Mouse (Mus musculus) v-Abl transformed pro-B cells (cell line): ENCODE data around the gene Rassf8.

ENCODE experiments used
- in situ Hi-C, 2 experiments: fragments of 400-800 bp; cut with MboI; formaldehyde crosslinking; loops; one replicate each; pipeline ENCODE4 v1.15.1; 2025; ENCODE audit not compliant: unreplicated experiment in 2 of 2

Gene Rassf8

GRCm38 (mm10) chr6:145776241-145776640 lies 29.7 kb downstream of the Rassf8 start:
- in situ Hi-C loops = no loop called here

GRCm38 (mm10) chr6:145779383-145779782 lies 32.8 kb downstream of the Rassf8 start:
- in situ Hi-C loops = no loop called here

- in situ Hi-C loops = no loop called here
Measured at GRCm38 (mm10) chr6:145780180-145780802, 33.7 kb downstream of the Rassf8 start.

GRCm38 (mm10) chr6:145781256-145781655 lies 34.7 kb downstream of the Rassf8 start:
- in situ Hi-C loops = no loop called here

GRCm38 (mm10) chr6:145781966-145782365 lies 35.4 kb downstream of the Rassf8 start:
- in situ Hi-C loops = no loop called here

GRCm38 (mm10) chr6:145787311-145787710 lies 40.8 kb downstream of the Rassf8 start:
- in situ Hi-C loops = no loop called here

GRCm38 (mm10) chr6:145789738-145790137 lies 43.2 kb downstream of the Rassf8 start:
- in situ Hi-C loops = loop anchor here (5.0 to 10.0 kb wide), 2 partner anchors 425 to 427 kb away; no protein-coding TSS in a partner anchor

- in situ Hi-C loops = loop anchor here (5.0 to 10.0 kb wide), 2 partner anchors 428 to 430 kb away; no protein-coding TSS in a partner anchor
Measured at GRCm38 (mm10) chr6:145792373-145792772, 45.8 kb downstream of the Rassf8 start.

- in situ Hi-C loops = loop anchor here (5.0 to 10.0 kb wide), 2 partner anchors 428 to 431 kb away; no protein-coding TSS in a partner anchor
Measured at GRCm38 (mm10) chr6:145793109-145793593, 46.6 kb downstream of the Rassf8 start.

- in situ Hi-C loops = loop anchor here (5.0 to 10.0 kb wide), 2 partner anchors 430 to 432 kb away; no protein-coding TSS in a partner anchor
Measured at GRCm38 (mm10) chr6:145794671-145795070, 48.1 kb downstream of the Rassf8 start.

- in situ Hi-C loops = loop anchor here in 1 of 2 experiments (10.0 kb wide), 1 partner anchor 432 kb away; no protein-coding TSS in a partner anchor
Measured at GRCm38 (mm10) chr6:145796191-145797023, 49.9 kb downstream of the Rassf8 start.

GRCm38 (mm10) chr6:145797692-145798091 lies 51.1 kb downstream of the Rassf8 start:
- in situ Hi-C loops = loop anchor here in 1 of 2 experiments (10.0 kb wide), 1 partner anchor 433 kb away; no protein-coding TSS in a partner anchor

- in situ Hi-C loops = loop anchor here in 1 of 2 experiments (25.0 kb wide), 1 partner anchor 790 kb away; no protein-coding TSS in a partner anchor
Measured at GRCm38 (mm10) chr6:145801796-145802488, 55.4 kb downstream of the Rassf8 start.

GRCm38 (mm10) chr6:145802881-145803280 lies 56.3 kb downstream of the Rassf8 start:
- in situ Hi-C loops = loop anchor here in 1 of 2 experiments (25.0 kb wide), 1 partner anchor 791 kb away; no protein-coding TSS in a partner anchor

- in situ Hi-C loops = loop anchor here in 1 of 2 experiments (25.0 kb wide), 1 partner anchor 792 kb away; no protein-coding TSS in a partner anchor
Measured at GRCm38 (mm10) chr6:145804276-145804675, 57.7 kb downstream of the Rassf8 start.

GRCm38 (mm10) chr6:145806784-145807183 lies 60.2 kb downstream of the Rassf8 start:
- in situ Hi-C loops = loop anchor here in 1 of 2 experiments (25.0 kb wide), 1 partner anchor 794 kb away; no protein-coding TSS in a partner anchor

- in situ Hi-C loops = loop anchor here in 1 of 2 experiments (25.0 kb wide), 1 partner anchor 796 kb away; no protein-coding TSS in a partner anchor
Measured at GRCm38 (mm10) chr6:145807929-145808328, 61.4 kb downstream of the Rassf8 start.

- in situ Hi-C loops = loop anchor here in 1 of 2 experiments (25.0 kb wide), 1 partner anchor 797 kb away; no protein-coding TSS in a partner anchor
Measured at GRCm38 (mm10) chr6:145809566-145809965, 63.0 kb downstream of the Rassf8 start.

GRCm38 (mm10) chr6:145810015-145810414 lies 63.5 kb downstream of the Rassf8 start:
- in situ Hi-C loops = loop anchor here in 1 of 2 experiments (25.0 kb wide), 1 partner anchor 798 kb away; no protein-coding TSS in a partner anchor

GRCm38 (mm10) chr6:145811174-145811573 lies 64.6 kb downstream of the Rassf8 start:
- in situ Hi-C loops = loop anchor here in 1 of 2 experiments (25.0 kb wide), 1 partner anchor 799 kb away; no protein-coding TSS in a partner anchor
